Mouse (Mus musculus) testis, adult 2 months (tissue): ENCODE results near the gene B3gnt2.

Experiments used
- CTCF ChIP-seq: fragments of 200-500 bp; IDR thresholded peaks from 2 replicates; pipeline ENCODE4 v1.5.1; 2012; ENCODE audit warnings: low read depth, mild to moderate bottlenecking, inconsistent platforms, low read length, moderate library complexity; ENCODE audit not compliant: control insufficient read depth, insufficient read depth, insufficient replicate concordance
- POLR2A ChIP-seq: fragments of 200-500 bp; IDR thresholded peaks from 2 replicates; pipeline ENCODE4 v1.6.1; 2012; ENCODE audit warnings: low read depth, mild to moderate bottlenecking, inconsistent platforms, low read length, moderate library complexity; ENCODE audit not compliant: control insufficient read depth

- TF ChIP-seq CTCF (no peak), POLR2A (no peak)
Observed at GRCm38 (mm10) chr11:22831916-22832315, 28.8 kb downstream of the B3gnt2 start.
